Mouse (Mus musculus): ENCODE results near the gene Cadps. TPM values are rescaled to one million over a fixed set of nuclear protein-coding genes. Genes with fewer than 3 reads are reported as not detected.
"Not testable (repeated sequence)": the region's sequence is repeated elsewhere in the genome, so short reads cannot be mapped to it uniquely, and the experiment has no call there.

Cadps gene
- polyA plus RNA-seq, 1 experiment from 2014 or later = 1.9 TPM

GRCm38 (mm10) chr14:12561730-12562129 is 261.1 kb downstream of the Cadps start:
- not testable (repeated sequence) for H3K27ac ChIP-seq (ENCODE audit: low read depth, low read length); H3K9me3 ChIP-seq (replicated peaks; ENCODE audit: control insufficient read depth, low read length); H3K4me1 ChIP-seq (ENCODE audit: control insufficient read depth, insufficient read depth, low read length); H3K9ac ChIP-seq (ENCODE audit: low read depth, low read length); H3K36me3 ChIP-seq (ENCODE audit: control insufficient read depth, insufficient read depth, low read length); H3K27me3 ChIP-seq (ENCODE audit: control insufficient read depth, insufficient read depth, low read length); H3K4me3 ChIP-seq (ENCODE audit: low read depth, low read length); H3K4me2 ChIP-seq; ATAC-seq (replicated peaks; ENCODE audit: insufficient number of reproducible peaks, low FRiP score, low TSS enrichment)

- no peak for ATAC-seq (replicated peaks; ENCODE audit: insufficient number of reproducible peaks, low FRiP score, low TSS enrichment)
- H3K27me3 ChIP-seq (ENCODE audit: control insufficient read depth, insufficient read depth, low read length) = no peaks in the 10 kb centered on the region
- H3K4me3 ChIP-seq (ENCODE audit: low read depth, low read length) = no peak overlapping the region
- no peak overlapping the region for H3K9ac ChIP-seq (ENCODE audit: low read depth, low read length)
- H3K36me3 ChIP-seq (ENCODE audit: control insufficient read depth, insufficient read depth, low read length) = no peaks in the 10 kb centered on the region
- H3K27ac ChIP-seq (ENCODE audit: low read depth, low read length) = no peak overlapping the region
- no peaks in the 10 kb centered on the region for H3K4me1 ChIP-seq (ENCODE audit: control insufficient read depth, insufficient read depth, low read length)
- 64% methylated on average over 1 of the region's 1 CpGs for WGBS (ENCODE audit: insufficient replicate concordance)
- H3K9me3 ChIP-seq (replicated peaks; ENCODE audit: control insufficient read depth, low read length) = no peaks in the 10 kb centered on the region
- no peak overlapping the region for H3K4me2 ChIP-seq
These were observed 262.7 kb downstream of the Cadps start for GRCm38 (mm10) chr14:12560233-12560577.

GRCm38 (mm10) chr14:12559574-12560232 is 263.2 kb downstream of the Cadps start:
- Histone ChIP-seq H3K9me3 (replicated peaks; ENCODE audit: control insufficient read depth, low read length) (no peaks in the 10 kb centered on the region), H3K27ac (ENCODE audit: low read depth, low read length) (no peak overlapping the region), H3K4me3 (ENCODE audit: low read depth, low read length) (no peak overlapping the region), H3K27me3 (ENCODE audit: control insufficient read depth, insufficient read depth, low read length) (no peaks in the 10 kb centered on the region), H3K4me1 (ENCODE audit: control insufficient read depth, insufficient read depth, low read length) (no peaks in the 10 kb centered on the region), H3K4me2 (no peak overlapping the region), H3K36me3 (ENCODE audit: control insufficient read depth, insufficient read depth, low read length) (no peaks in the 10 kb centered on the region), H3K9ac (ENCODE audit: low read depth, low read length) (no peak overlapping the region)
- 79% methylated on average over 3 of the region's 3 CpGs for WGBS (ENCODE audit: insufficient replicate concordance)
- ATAC-seq (replicated peaks; ENCODE audit: insufficient number of reproducible peaks, low FRiP score, low TSS enrichment) = no peak

- WGBS (ENCODE audit: insufficient replicate concordance) = 74% methylated on average over 7 of the region's 7 CpGs
- no peak overlapping the region for H3K9ac ChIP-seq (ENCODE audit: low read depth, low read length)
- no peaks in the 10 kb centered on the region for H3K9me3 ChIP-seq (replicated peaks; ENCODE audit: control insufficient read depth, low read length)
- no peak overlapping the region for H3K4me2 ChIP-seq
- no peak for ATAC-seq (replicated peaks; ENCODE audit: insufficient number of reproducible peaks, low FRiP score, low TSS enrichment)
- no peaks in the 10 kb centered on the region for H3K27me3 ChIP-seq (ENCODE audit: control insufficient read depth, insufficient read depth, low read length)
- no peak overlapping the region for H3K27ac ChIP-seq (ENCODE audit: low read depth, low read length)
- no peaks in the 10 kb centered on the region for H3K4me1 ChIP-seq (ENCODE audit: control insufficient read depth, insufficient read depth, low read length)
- H3K4me3 ChIP-seq (ENCODE audit: low read depth, low read length) = no peak overlapping the region
- H3K36me3 ChIP-seq (ENCODE audit: control insufficient read depth, insufficient read depth, low read length) = no peaks in the 10 kb centered on the region
These were observed 263.8 kb downstream of the Cadps start for GRCm38 (mm10) chr14:12558920-12559573.

GRCm38 (mm10) chr14:12554486-12554885 is 268.4 kb downstream of the Cadps start:
- H3K27ac ChIP-seq (ENCODE audit: low read depth, low read length) = no peak overlapping the region
- no peaks in the 10 kb centered on the region for H3K9me3 ChIP-seq (replicated peaks; ENCODE audit: control insufficient read depth, low read length)
- H3K4me2 ChIP-seq = no peak overlapping the region
- no peak for ATAC-seq (replicated peaks; ENCODE audit: insufficient number of reproducible peaks, low FRiP score, low TSS enrichment)
- H3K4me3 ChIP-seq (ENCODE audit: low read depth, low read length) = no peak overlapping the region
- no peaks in the 10 kb centered on the region for H3K36me3 ChIP-seq (ENCODE audit: control insufficient read depth, insufficient read depth, low read length)
- WGBS (ENCODE audit: insufficient replicate concordance) = 61% methylated on average over 2 of the region's 2 CpGs
- H3K9ac ChIP-seq (ENCODE audit: low read depth, low read length) = no peak overlapping the region
- H3K27me3 ChIP-seq (ENCODE audit: control insufficient read depth, insufficient read depth, low read length) = no peaks in the 10 kb centered on the region
- H3K4me1 ChIP-seq (ENCODE audit: control insufficient read depth, insufficient read depth, low read length) = no peaks in the 10 kb centered on the region

- H3K4me2 ChIP-seq = no peak overlapping the region
- H3K9ac ChIP-seq (ENCODE audit: low read depth, low read length) = no peak overlapping the region
- WGBS (ENCODE audit: insufficient replicate concordance) = 37% methylated on average over 6 of the region's 6 CpGs
- H3K4me1 ChIP-seq (ENCODE audit: control insufficient read depth, insufficient read depth, low read length) = no peaks in the 10 kb centered on the region
- H3K27ac ChIP-seq (ENCODE audit: low read depth, low read length) = no peak overlapping the region
- no peak overlapping the region for H3K4me3 ChIP-seq (ENCODE audit: low read depth, low read length)
- H3K9me3 ChIP-seq (replicated peaks; ENCODE audit: control insufficient read depth, low read length) = no peaks in the 10 kb centered on the region
- H3K36me3 ChIP-seq (ENCODE audit: control insufficient read depth, insufficient read depth, low read length) = no peaks in the 10 kb centered on the region
- no peaks in the 10 kb centered on the region for H3K27me3 ChIP-seq (ENCODE audit: control insufficient read depth, insufficient read depth, low read length)
- no peak for ATAC-seq (replicated peaks; ENCODE audit: insufficient number of reproducible peaks, low FRiP score, low TSS enrichment)
These were observed 271.5 kb downstream of the Cadps start for GRCm38 (mm10) chr14:12551353-12551752.

GRCm38 (mm10) chr14:12550931-12551330 is 271.9 kb downstream of the Cadps start:
- H3K4me3 ChIP-seq (ENCODE audit: low read depth, low read length) = no peak overlapping the region
- no peaks in the 10 kb centered on the region for H3K4me1 ChIP-seq (ENCODE audit: control insufficient read depth, insufficient read depth, low read length)
- ATAC-seq (replicated peaks; ENCODE audit: insufficient number of reproducible peaks, low FRiP score, low TSS enrichment) = no peak
- no peak overlapping the region for H3K9ac ChIP-seq (ENCODE audit: low read depth, low read length)
- WGBS (ENCODE audit: insufficient replicate concordance) = 43% methylated on average over 5 of the region's 5 CpGs
- no peaks in the 10 kb centered on the region for H3K9me3 ChIP-seq (replicated peaks; ENCODE audit: control insufficient read depth, low read length)
- H3K27me3 ChIP-seq (ENCODE audit: control insufficient read depth, insufficient read depth, low read length) = no peaks in the 10 kb centered on the region
- no peak overlapping the region for H3K4me2 ChIP-seq
- H3K36me3 ChIP-seq (ENCODE audit: control insufficient read depth, insufficient read depth, low read length) = no peaks in the 10 kb centered on the region
- H3K27ac ChIP-seq (ENCODE audit: low read depth, low read length) = no peak overlapping the region

- no peak overlapping the region for H3K27ac ChIP-seq (ENCODE audit: low read depth, low read length)
- H3K4me2 ChIP-seq = no peak overlapping the region
- H3K4me3 ChIP-seq (ENCODE audit: low read depth, low read length) = no peak overlapping the region
- no peak for ATAC-seq (replicated peaks; ENCODE audit: insufficient number of reproducible peaks, low FRiP score, low TSS enrichment)
- H3K9me3 ChIP-seq (replicated peaks; ENCODE audit: control insufficient read depth, low read length) = no peaks in the 10 kb centered on the region
- no peaks in the 10 kb centered on the region for H3K36me3 ChIP-seq (ENCODE audit: control insufficient read depth, insufficient read depth, low read length)
- H3K27me3 ChIP-seq (ENCODE audit: control insufficient read depth, insufficient read depth, low read length) = no peaks in the 10 kb centered on the region
- no peaks in the 10 kb centered on the region for H3K4me1 ChIP-seq (ENCODE audit: control insufficient read depth, insufficient read depth, low read length)
- no peak overlapping the region for H3K9ac ChIP-seq (ENCODE audit: low read depth, low read length)
These were observed 273.6 kb downstream of the Cadps start for GRCm38 (mm10) chr14:12549290-12549689.

GRCm38 (mm10) chr14:12547496-12547895 is 275.4 kb downstream of the Cadps start:
- Histone ChIP-seq H3K27me3 (ENCODE audit: control insufficient read depth, insufficient read depth, low read length) (no peaks in the 10 kb centered on the region), H3K9me3 (replicated peaks; ENCODE audit: control insufficient read depth, low read length) (no peaks in the 10 kb centered on the region), H3K9ac (ENCODE audit: low read depth, low read length) (no peak overlapping the region), H3K4me1 (ENCODE audit: control insufficient read depth, insufficient read depth, low read length) (no peaks in the 10 kb centered on the region), H3K36me3 (ENCODE audit: control insufficient read depth, insufficient read depth, low read length) (no peaks in the 10 kb centered on the region), H3K27ac (ENCODE audit: low read depth, low read length) (no peak overlapping the region), H3K4me3 (ENCODE audit: low read depth, low read length) (no peak overlapping the region), H3K4me2 (no peak overlapping the region)
- WGBS (ENCODE audit: insufficient replicate concordance) = 94% methylated on average over 4 of the region's 4 CpGs
- ATAC-seq (replicated peaks; ENCODE audit: insufficient number of reproducible peaks, low FRiP score, low TSS enrichment) = no peak
